Mouse (Mus musculus) MEL (cell line): ENCODE data around the gene Paics. TPM values are rescaled to one million over a fixed set of nuclear protein-coding genes. Genes with fewer than 3 reads are reported as not detected.

ENCODE experiments used
- DNase-seq: peaks from one replicate; pipeline ENCODE4 v3.0.0; 2011; ENCODE audit warnings: low read depth, low spot score
- H3K27ac ChIP-seq: 2 replicates; pipeline ENCODE4 v1.5.1; 2012; ENCODE audit warnings: low read depth, mild to moderate bottlenecking, control low read depth, low read length, moderate library complexity; ENCODE audit not compliant: control insufficient read depth
- H3K27me3 ChIP-seq, 2 experiments: fragments of 150-350 bp in 1 of 2; sonication (generic) in 1 of 2; 2 replicates each; pipeline ENCODE4 v1.6.1; 2012; ENCODE audit warnings: low read length in 2 of 2, mild to moderate bottlenecking in 2 of 2, improper control_type of control experiment in 1 of 2, moderate library complexity in 1 of 2; ENCODE audit not compliant: insufficient read depth in 2 of 2, control insufficient read depth in 1 of 2
- H3K36me3 ChIP-seq, 2 experiments: 2 replicates each; pipeline ENCODE4 v1.6.1; 2012 to 2014; ENCODE audit warnings: low read length in 2 of 2, improper control_type of control experiment in 1 of 2, inconsistent platforms in 1 of 2, mild to moderate bottlenecking in 1 of 2; ENCODE audit not compliant: insufficient read depth in 2 of 2, control insufficient read depth in 1 of 2
- H3K4me1 ChIP-seq, 2 experiments: fragments of 150-350 bp in 1 of 2; sonication (generic) in 1 of 2; 2 replicates each; pipeline ENCODE4 v1.6.1; 2012; ENCODE audit warnings: low read length in 2 of 2, improper control_type of control experiment in 1 of 2, mild to moderate bottlenecking in 1 of 2; ENCODE audit not compliant: insufficient read depth in 2 of 2, control insufficient read depth in 1 of 2
- H3K4me3 ChIP-seq, 2 experiments: fragments of 150-350 bp in 1 of 2; sonication (generic) in 1 of 2; 2 replicates each; pipeline ENCODE4 v1.5.1; 2012; ENCODE audit warnings: low read depth in 2 of 2, low read length in 2 of 2, mild to moderate bottlenecking in 2 of 2, moderate library complexity in 2 of 2, control low read depth in 1 of 2, improper control_type of control experiment in 1 of 2; ENCODE audit not compliant: control insufficient read depth in 1 of 2, insufficient read depth in 1 of 2
- H3K79me2 ChIP-seq: 2 replicates; pipeline ENCODE4 v1.6.1; 2012; ENCODE audit warnings: mild to moderate bottlenecking, low read length, moderate library complexity; ENCODE audit not compliant: control insufficient read depth, poor library complexity, insufficient read depth
- H3K9ac ChIP-seq: 2 replicates; pipeline ENCODE4 v1.6.1; 2012; ENCODE audit warnings: low read depth, mild to moderate bottlenecking, control low read depth, low read length, moderate library complexity; ENCODE audit not compliant: control insufficient read depth, poor library complexity, severe bottlenecking
- H3K9me3 ChIP-seq: fragments of 150-350 bp; sonication (generic); replicated peaks from 2 replicates; pipeline ENCODE4 v1.6.1; 2012; ENCODE audit warnings: mild to moderate bottlenecking, low read length, improper control_type of control experiment, moderate library complexity; ENCODE audit not compliant: insufficient read depth
- BHLHE40 ChIP-seq: IDR thresholded peaks from 2 replicates; pipeline ENCODE4 v1.6.1; 2012; ENCODE audit warnings: low read depth, mild to moderate bottlenecking, inconsistent platforms, low read length, improper control_type of control experiment, borderline replicate concordance
- CHD1 ChIP-seq: IDR thresholded peaks from 2 replicates; pipeline ENCODE4 v1.6.1; 2012; ENCODE audit warnings: low read depth, mild to moderate bottlenecking, inconsistent platforms, low read length, improper control_type of control experiment
- CTCF ChIP-seq, 3 experiments: IDR thresholded peaks in 2 of 3; conservative IDR thresholded peaks in 1 of 3; 2 replicates each; pipeline ENCODE4 v1.5.1; 2011 to 2012; ENCODE audit warnings: low read length in 3 of 3, low read depth in 2 of 3, mild to moderate bottlenecking in 2 of 3, improper control_type of control experiment in 1 of 3, inconsistent platforms in 1 of 3, mixed read lengths in 1 of 3, moderate library complexity in 1 of 3; ENCODE audit not compliant: control insufficient read depth in 1 of 3, insufficient read depth in 1 of 3, poor library complexity in 1 of 3, severe bottlenecking in 1 of 3
- E2F4 ChIP-seq: IDR thresholded peaks from 2 replicates; pipeline ENCODE4 v1.6.1; 2011; ENCODE audit warnings: low read depth, low read length, improper control_type of control experiment, borderline replicate concordance
- ELF1 ChIP-seq: IDR thresholded peaks from 2 replicates; pipeline ENCODE4 v1.6.1; 2014; ENCODE audit warnings: low read depth, mild to moderate bottlenecking, inconsistent platforms, low read length, improper control_type of control experiment, moderate library complexity
- EP300 ChIP-seq, 2 experiments: IDR thresholded peaks; 2 replicates each; pipeline ENCODE4 v1.6.1; 2011; ENCODE audit warnings: improper control_type of control experiment in 2 of 2, low read length in 2 of 2, low read depth in 1 of 2, mild to moderate bottlenecking in 1 of 2
- ETS1 ChIP-seq: IDR thresholded peaks from 2 replicates; pipeline ENCODE4 v1.6.1; 2012; ENCODE audit warnings: low read depth, mild to moderate bottlenecking, inconsistent platforms, low read length, improper control_type of control experiment, moderate library complexity
- GABPA ChIP-seq: IDR thresholded peaks from 2 replicates; pipeline ENCODE4 v1.6.1; 2012; ENCODE audit warnings: low read depth, mild to moderate bottlenecking, inconsistent platforms, low read length, improper control_type of control experiment, moderate library complexity
- GATA1 ChIP-seq: IDR thresholded peaks from 2 replicates; pipeline ENCODE4 v1.6.1; 2011; ENCODE audit warnings: low read depth, low read length, improper control_type of control experiment
- HCFC1 ChIP-seq: IDR thresholded peaks from 2 replicates; pipeline ENCODE4 v1.6.1; 2012; ENCODE audit warnings: low read depth, mild to moderate bottlenecking, inconsistent platforms, low read length, improper control_type of control experiment, moderate library complexity
- JUND ChIP-seq: IDR thresholded peaks from 2 replicates; pipeline ENCODE4 v1.6.1; 2011; ENCODE audit warnings: low read depth, mild to moderate bottlenecking, improper control_type of control experiment, low read length
- KAT2A ChIP-seq: conservative IDR thresholded peaks from 2 replicates; pipeline ENCODE4 v1.6.1; 2012; ENCODE audit warnings: low read depth, low read length, improper control_type of control experiment, inconsistent platforms
- MAFK ChIP-seq: IDR thresholded peaks from 2 replicates; pipeline ENCODE4 v1.6.1; 2011; ENCODE audit warnings: low read depth, mild to moderate bottlenecking, low read length, improper control_type of control experiment, borderline replicate concordance
- MAZ ChIP-seq: IDR thresholded peaks from 2 replicates; pipeline ENCODE4 v1.6.1; 2012; ENCODE audit warnings: low read depth, mild to moderate bottlenecking, inconsistent platforms, low read length, improper control_type of control experiment
- MEF2A ChIP-seq: IDR thresholded peaks from 2 replicates; pipeline ENCODE4 v1.6.1; 2014; ENCODE audit warnings: low read depth, mild to moderate bottlenecking, inconsistent platforms, low read length, improper control_type of control experiment; ENCODE audit not compliant: poor library complexity, insufficient replicate concordance, severe bottlenecking; ENCODE audit errors: extremely low read depth
- MXI1 ChIP-seq: IDR thresholded peaks from 2 replicates; pipeline ENCODE4 v1.6.1; 2011; ENCODE audit warnings: mild to moderate bottlenecking, low read depth, low read length, improper control_type of control experiment
- MYB ChIP-seq: IDR thresholded peaks from 2 replicates; pipeline ENCODE4 v1.6.1; 2011; ENCODE audit warnings: mild to moderate bottlenecking, low read depth, low read length, improper control_type of control experiment
- MYC ChIP-seq: IDR thresholded peaks from 2 replicates; pipeline ENCODE4 v1.6.1; 2011; ENCODE audit warnings: low read depth, mild to moderate bottlenecking, low read length, improper control_type of control experiment, moderate library complexity
- NRF1 ChIP-seq: IDR thresholded peaks from 2 replicates; pipeline ENCODE4 v1.6.1; 2014; ENCODE audit warnings: low read depth, mild to moderate bottlenecking, inconsistent platforms, low read length, improper control_type of control experiment, moderate library complexity; ENCODE audit not compliant: poor library complexity, insufficient read depth, severe bottlenecking
- POLR2A ChIP-seq, 2 experiments: IDR thresholded peaks; 2 replicates each; pipeline ENCODE4 v1.6.1; 2011 to 2012; ENCODE audit warnings: low read length in 2 of 2, mild to moderate bottlenecking in 2 of 2, control low read depth in 1 of 2, improper control_type of control experiment in 1 of 2, low read depth in 1 of 2, moderate library complexity in 1 of 2; ENCODE audit not compliant: control insufficient read depth in 1 of 2, insufficient read depth in 1 of 2, poor library complexity in 1 of 2
- POLR2AphosphoS2 ChIP-seq: IDR thresholded peaks from 2 replicates; pipeline ENCODE4 v1.6.1; 2011; ENCODE audit warnings: low read length, improper control_type of control experiment
- POLR2AphosphoS5 ChIP-seq: IDR thresholded peaks from 2 replicates; pipeline ENCODE4 v1.6.1; 2012; ENCODE audit warnings: low read depth, borderline replicate concordance, mild to moderate bottlenecking, inconsistent platforms, low read length, moderate library complexity, mixed read lengths
- RAD21 ChIP-seq: IDR thresholded peaks from 2 replicates; pipeline ENCODE4 v1.6.1; 2011; ENCODE audit warnings: mild to moderate bottlenecking, low read depth, low read length, improper control_type of control experiment
- RCOR1 ChIP-seq: IDR thresholded peaks from 2 replicates; pipeline ENCODE4 v1.6.1; 2012; ENCODE audit warnings: low read depth, mild to moderate bottlenecking, inconsistent platforms, low read length, improper control_type of control experiment
- SIN3A ChIP-seq: IDR thresholded peaks from 2 replicates; pipeline ENCODE4 v1.6.1; 2012; ENCODE audit warnings: low read length, improper control_type of control experiment, inconsistent platforms
- SMC3 ChIP-seq: IDR thresholded peaks from 2 replicates; pipeline ENCODE4 v1.6.1; 2011; ENCODE audit warnings: low read depth, low read length, improper control_type of control experiment
- TAL1 ChIP-seq: IDR thresholded peaks from 2 replicates; pipeline ENCODE4 v1.6.1; 2012; ENCODE audit warnings: mild to moderate bottlenecking, inconsistent platforms, low read length, moderate library complexity, mixed read lengths
- TBP ChIP-seq: IDR thresholded peaks from 2 replicates; pipeline ENCODE4 v1.8.0; 2011; ENCODE audit warnings: low read depth, low read length, improper control_type of control experiment
- TCF12 ChIP-seq: IDR thresholded peaks from 2 replicates; pipeline ENCODE4 v1.6.1; 2014; ENCODE audit warnings: low read depth, mild to moderate bottlenecking, inconsistent platforms, low read length, improper control_type of control experiment, moderate library complexity
- UBTF ChIP-seq: IDR thresholded peaks from 2 replicates; pipeline ENCODE4 v1.6.1; 2012; ENCODE audit warnings: low read depth, mild to moderate bottlenecking, inconsistent platforms, low read length, improper control_type of control experiment, moderate library complexity, borderline replicate concordance; ENCODE audit not compliant: insufficient read depth
- USF1 ChIP-seq: IDR thresholded peaks from 2 replicates; pipeline ENCODE4 v1.6.1; 2014; ENCODE audit warnings: low read depth, mild to moderate bottlenecking, inconsistent platforms, low read length, improper control_type of control experiment, moderate library complexity
- ZC3H11A ChIP-seq: IDR thresholded peaks from 2 replicates; pipeline ENCODE4 v1.6.1; 2012; ENCODE audit warnings: low read depth, mild to moderate bottlenecking, inconsistent platforms, low read length, improper control_type of control experiment
- ZKSCAN1 ChIP-seq: IDR thresholded peaks from 2 replicates; pipeline ENCODE4 v1.6.1; 2012; ENCODE audit warnings: low read depth, mild to moderate bottlenecking, inconsistent platforms, low read length, improper control_type of control experiment, moderate library complexity
- ZMIZ1 ChIP-seq: IDR thresholded peaks from 2 replicates; pipeline ENCODE4 v1.6.1; 2012; ENCODE audit warnings: low read depth, mild to moderate bottlenecking, inconsistent platforms, low read length, improper control_type of control experiment, moderate library complexity
- ZNF384 ChIP-seq: IDR thresholded peaks from 2 replicates; pipeline ENCODE4 v1.6.1; 2012; ENCODE audit warnings: low read depth, mild to moderate bottlenecking, inconsistent platforms, low read length, improper control_type of control experiment
- polyA plus RNA-seq, 2 experiments: library from polyadenylated mRNA; stranded (reverse) in 1 of 2; unstranded in 1 of 2; fragments of >175 nt in 1 of 2; fragments of >200 nt in 1 of 2; gene quantifications; 2 replicates each; pipeline versions ENCODE4 v1.2.1 to v1.2.4; 2012; ENCODE audit warnings: low replicate concordance in 2 of 2, low read depth in 1 of 2; ENCODE audit not compliant: insufficient read length in 2 of 2, insufficient read depth in 1 of 2, missing spikeins in 1 of 2
- total RNA-seq: library from RNA; depleted of rRNA; stranded (reverse); fragments of 300-350 nt; gene quantifications from 2 replicates; pipeline ENCODE4 v1.2.3, GENCODE M21; 2012

The Paics gene
- total and polyA plus RNA-seq, 3 experiments, result 222 to 434 (median 266) TPM

GRCm38 (mm10) chr5:76906155-76906499 lies 45.0 kb upstream of the Paics start (continued):
- no peak for TF ChIP-seq NRF1
- no peak for TF ChIP-seq RAD21
- 0 out of 2 replicates have a peak, but pooled peaks have one; percentile 12 for TF ChIP-seq ZNF384

DNA sequence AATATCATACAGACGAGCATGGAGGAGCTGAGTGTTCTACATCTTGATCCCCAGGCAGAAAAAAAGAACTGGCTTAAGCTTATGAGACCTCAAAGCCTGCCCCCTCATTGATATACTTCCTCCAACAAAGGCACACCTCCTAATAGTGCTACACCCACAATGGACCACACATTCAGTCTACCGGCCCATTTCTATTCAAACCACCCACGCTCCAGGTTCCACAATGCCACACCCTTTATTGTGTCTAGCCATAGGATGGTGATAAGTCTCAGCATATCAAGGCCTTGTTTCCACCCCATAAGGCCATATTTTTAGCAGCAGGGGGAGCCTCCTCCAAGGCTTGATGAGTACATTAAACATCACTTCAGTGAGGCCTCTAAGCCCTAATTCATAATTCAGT lies 40.3 kb upstream of the Paics start:
- H3K9me3 ChIP-seq, result no peaks in the 10 kb centered on the region
- H3K4me3 ChIP-seq, result no peak overlapping the region
- no peaks in the 10 kb centered on the region for H3K27me3 ChIP-seq
- H3K4me1 ChIP-seq, result peaks cover 7 to 20% of the 10 kb centered on the region in 2 experiments
- H3K36me3 ChIP-seq, result peaks cover 12 to 36% of the 10 kb centered on the region in 2 experiments; a peak in 3 of 4 replicates
- H3K79me2 ChIP-seq, result no peaks in the 10 kb centered on the region; the same call in 1 of the 2 replicates
- H3K9ac ChIP-seq, result no peak overlapping the region
- peak; percentile 84 for DNase-seq
- H3K27ac ChIP-seq, result no peak overlapping the region
- TF ChIP-seq TCF12 (no peak), ZNF384 (no peak), POLR2AphosphoS2 (peak; percentile 58; the same call in 1 of the 2 replicates), ZMIZ1 (no peak), MEF2A (no peak), POLR2A (IDR thresholded peaks at IDR 0.05; ENCODE audit: control insufficient read depth in 1 of 2, insufficient read depth in 1 of 2, low read depth in 1 of 2, low read length in 2 of 2, poor library complexity in 1 of 2) (peak in 1 of 2 experiments; percentile 32; a peak in 1 of 4 replicates), NRF1 (no peak), MXI1 (no peak), JUND (no peak), HCFC1 (no peak), ELF1 (no peak), TAL1 (no peak), UBTF (no peak), KAT2A (no peak), MAFK (peak; percentile 14; the same call in 1 of the 2 replicates), EP300 (IDR thresholded peaks at IDR 0.05; ENCODE audit: low read depth in 1 of 2, low read length in 2 of 2) (peak in 1 of 2 experiments; percentile 49; a peak in 1 of 4 replicates), GATA1 (no peak), MAZ (no peak), USF1 (no peak), ZC3H11A (no peak), MYB (no peak), SIN3A (no peak), ZKSCAN1 (no peak), CHD1 (no peak), BHLHE40 (no peak), CTCF (IDR thresholded peaks at IDR 0.05 in 2 of 3, conservative IDR thresholded peaks at IDR 0.05 in 1 of 3; ENCODE audit: control insufficient read depth in 1 of 3, insufficient read depth in 1 of 3, low read depth in 2 of 3, low read length in 3 of 3, poor library complexity in 1 of 3, severe bottlenecking in 1 of 3) (peak in 1 of 3 experiments; percentile 25; a peak in 1 of 6 replicates), POLR2AphosphoS5 (no peak), ETS1 (no peak), SMC3 (peak; percentile 26), TBP (0 out of 2 replicates have a peak, but pooled peaks have one; percentile 36), RCOR1 (no peak), GABPA (no peak), MYC (no peak), E2F4 (no peak), RAD21 (no peak; the same call in 1 of the 2 replicates)
